Mouse (Mus musculus) T-helper 2 cell (primary cell): ENCODE measurements around the gene Armt1.
"Not testable (repeated sequence)": the region's sequence is repeated elsewhere in the genome, so short reads cannot be mapped to it uniquely, and the experiment has no call there.

Source experiments
- in situ Hi-C: fragments of 300-600 bp; cut with MboI, MseI; formaldehyde crosslinking; loops from one replicate; pipeline ENCODE4 v1.15.1; 2025; ENCODE audit warnings: high pct_unique_total_duplicates

Gene Armt1

DNA sequence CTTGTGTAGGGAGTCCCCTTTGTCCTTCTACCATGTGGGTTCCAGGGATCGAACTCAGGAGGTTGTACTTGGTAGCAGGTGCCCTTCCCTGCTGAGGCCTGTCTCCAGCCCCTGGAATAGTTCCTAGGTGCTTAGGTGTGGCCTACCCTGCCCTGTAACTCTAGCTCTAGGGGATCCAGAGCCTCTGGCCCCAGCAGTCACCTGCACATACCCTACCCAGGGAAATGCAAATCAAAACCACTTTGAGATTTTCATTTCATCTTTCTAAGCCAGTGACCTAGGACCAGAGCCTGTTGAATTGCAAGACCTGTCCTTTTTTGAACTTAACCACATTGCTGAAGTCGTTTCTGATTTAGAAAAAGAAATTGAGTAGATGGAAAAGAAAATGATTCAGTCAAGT, 1.6 kb downstream of the Armt1 start:
- in situ Hi-C loops: not testable (repeated sequence)

DNA sequence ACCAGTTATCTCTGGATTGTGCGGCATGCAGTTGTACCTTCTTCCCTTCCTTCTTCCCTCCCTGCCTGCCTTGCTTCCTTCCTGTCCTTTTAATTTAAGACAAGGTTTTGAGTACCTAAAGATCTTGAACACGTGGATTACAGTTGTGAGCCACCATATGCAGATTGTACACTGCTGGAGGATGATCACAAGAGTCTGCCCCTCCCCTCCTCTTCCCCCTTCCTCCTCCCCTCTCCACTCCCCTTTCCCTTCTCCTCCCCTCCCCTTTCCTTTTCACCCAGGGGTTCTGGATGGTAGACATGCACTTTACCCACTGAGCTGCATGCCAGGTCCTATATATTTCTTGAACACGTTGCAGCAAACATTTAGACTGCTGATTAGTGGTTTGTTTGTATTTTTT, 3.1 kb downstream of the Armt1 start:
- in situ Hi-C loops: loop anchor here (5.0 kb wide), 1 partner anchor 38 kb away; no protein-coding TSS in a partner anchor

DNA sequence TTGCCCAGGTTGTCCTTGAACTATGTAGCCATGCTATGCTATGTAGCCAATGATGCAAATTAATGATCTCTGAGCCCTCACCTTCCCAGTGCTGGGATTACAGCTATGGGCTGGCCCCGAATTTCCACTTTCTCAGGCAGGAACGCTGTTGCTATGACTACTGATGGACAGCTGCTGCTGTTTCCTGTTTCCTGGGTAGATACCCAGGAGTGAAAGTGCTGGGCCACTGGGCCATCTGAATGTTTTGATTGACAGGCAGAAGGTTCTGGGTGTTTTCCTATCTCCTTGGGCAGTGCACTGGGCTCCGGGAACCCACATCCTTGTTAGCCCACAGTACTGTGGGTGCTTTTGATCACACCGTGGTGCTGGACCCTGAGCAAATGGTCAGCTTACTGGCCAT, 24.1 kb downstream of the Armt1 start:
- in situ Hi-C loops: no loop called here

DNA sequence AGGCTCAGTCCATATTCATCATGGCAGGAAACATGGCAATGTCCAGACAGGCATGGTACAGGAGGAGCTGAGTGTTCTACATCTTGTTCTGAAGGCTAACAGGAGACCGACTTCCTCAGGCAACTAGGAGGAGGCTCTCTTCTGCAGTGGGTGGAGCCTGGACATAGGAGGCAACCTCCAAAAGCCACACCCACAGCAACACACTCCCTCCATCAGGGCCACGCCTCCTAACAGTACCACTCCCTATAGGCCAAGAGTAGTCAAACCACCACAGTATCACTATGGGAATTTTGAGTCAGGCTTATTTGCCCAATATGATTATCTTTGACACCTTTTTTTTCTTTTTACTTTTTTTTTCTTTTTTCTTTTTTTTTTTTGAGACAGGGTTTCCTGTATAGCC, 27.9 kb downstream of the Armt1 start:
- in situ Hi-C loops: no loop called here

DNA sequence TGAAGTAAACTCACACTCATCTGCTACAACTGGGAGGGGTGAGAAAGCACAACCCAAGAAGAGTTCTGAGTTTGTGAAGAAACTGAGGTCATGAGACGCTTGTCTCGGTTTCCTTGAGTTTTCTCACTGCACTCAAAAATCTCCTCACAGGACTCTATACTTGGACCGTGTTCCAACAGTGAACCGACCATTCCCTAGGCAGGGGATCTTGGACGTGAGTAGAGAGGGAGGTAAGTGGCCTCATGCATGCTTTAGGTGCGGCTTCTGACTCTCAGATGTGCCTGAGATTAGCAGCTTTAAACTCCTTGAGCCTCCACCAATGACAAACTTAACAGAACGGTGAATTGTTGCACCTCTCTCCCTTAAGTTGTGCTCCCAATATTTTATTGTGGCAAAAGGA, 33.5 kb downstream of the Armt1 start:
- in situ Hi-C loops: no loop called here

DNA sequence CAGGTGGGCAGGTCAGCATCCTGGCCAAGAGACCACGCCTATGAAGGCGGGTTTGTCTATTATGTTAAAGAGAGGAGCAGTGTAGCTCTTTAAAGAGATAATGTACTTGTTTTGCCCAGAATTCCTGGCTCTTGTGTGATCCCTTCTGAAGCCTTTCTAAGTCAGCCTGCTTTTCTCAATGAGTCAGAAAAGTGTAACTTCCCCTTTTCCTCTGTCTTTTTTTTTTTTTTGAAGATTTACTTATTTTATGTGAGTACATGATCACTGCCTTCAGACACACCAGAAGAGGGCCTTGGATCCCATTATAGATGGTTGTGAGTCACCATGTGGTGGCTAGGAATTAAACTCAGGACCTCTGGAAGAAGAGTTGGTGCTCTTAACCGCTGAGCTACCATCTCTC, 37.1 kb downstream of the Armt1 start:
- in situ Hi-C loops: no loop called here

DNA sequence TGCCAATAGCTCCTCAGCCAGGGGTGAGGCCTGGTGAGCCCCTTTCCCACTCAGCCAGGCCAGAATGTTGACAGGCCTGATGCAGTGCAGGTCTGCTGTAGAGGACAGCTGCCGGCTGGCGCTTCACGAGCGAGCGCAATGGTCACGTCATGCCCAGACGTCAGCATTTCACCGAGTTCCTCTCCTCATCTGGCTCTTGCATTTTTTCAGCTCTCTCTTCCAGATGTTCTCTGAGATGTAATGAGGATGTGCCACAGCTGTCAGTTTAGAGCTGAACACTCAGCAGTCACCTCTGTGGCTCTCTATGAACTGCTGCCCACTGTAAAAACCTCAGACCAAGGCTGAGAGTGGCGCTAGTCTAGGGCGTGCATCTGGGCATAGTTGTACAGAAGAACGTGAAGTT, 41.3 kb downstream of the Armt1 start:
- in situ Hi-C loops: no loop called here

DNA sequence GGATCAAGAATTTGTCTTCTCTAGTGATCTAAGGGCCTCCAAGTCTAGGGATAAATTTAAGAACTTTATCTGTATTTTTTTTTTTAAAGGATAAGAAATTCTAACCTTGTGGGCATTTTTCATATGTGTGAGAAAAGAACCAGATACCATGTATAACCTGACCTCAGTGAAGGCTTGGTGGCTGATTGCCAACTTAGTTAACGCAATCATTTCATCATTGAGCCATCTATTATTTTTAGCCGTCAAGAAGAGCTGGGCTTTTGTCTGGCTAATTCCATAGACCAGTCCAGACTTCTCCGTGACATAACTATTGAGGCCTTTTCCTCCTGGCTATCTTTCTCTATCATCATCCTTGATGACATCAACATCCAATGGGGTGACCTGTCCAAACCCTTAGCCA, 43.2 kb downstream of the Armt1 start:
- in situ Hi-C loops: no loop called here

DNA sequence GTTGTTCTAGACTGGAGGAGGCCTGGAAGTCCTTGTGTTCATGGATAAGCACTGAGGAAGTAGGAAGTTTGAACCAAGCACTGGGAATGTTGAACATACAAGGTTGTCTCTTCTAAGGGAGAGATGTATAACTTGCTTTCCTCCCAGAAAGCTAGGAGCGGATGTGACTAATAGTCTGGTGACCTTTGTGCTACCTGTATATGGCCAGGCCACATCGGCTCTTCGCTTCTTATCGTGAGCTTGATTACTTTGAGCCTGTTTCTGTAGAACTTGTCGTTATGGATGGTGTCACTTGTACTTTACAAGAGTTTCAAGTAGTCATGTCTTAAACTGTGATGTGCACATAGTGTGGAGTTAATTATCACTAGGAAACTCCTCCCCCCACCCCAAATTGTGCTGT, 44.3 kb downstream of the Armt1 start:
- in situ Hi-C loops: no loop called here

DNA sequence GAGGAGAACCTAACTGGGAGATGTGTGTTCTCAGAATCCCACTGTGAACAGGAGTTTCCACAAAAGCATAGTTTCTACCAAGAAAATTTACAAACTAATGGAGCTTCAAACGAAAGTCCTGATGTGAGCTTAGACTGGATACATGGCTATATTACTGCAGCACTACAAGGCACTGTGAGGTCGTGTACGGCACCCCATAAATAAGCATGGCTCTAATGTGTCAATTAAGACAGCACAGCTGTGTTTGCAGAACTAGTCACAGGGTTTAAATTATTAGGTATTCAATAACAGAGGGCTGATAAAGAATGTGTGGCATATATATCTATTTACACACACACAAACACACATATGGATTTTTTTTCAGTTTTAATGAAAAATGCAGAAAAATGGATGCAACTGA, 48.7 kb downstream of the Armt1 start:
- in situ Hi-C loops: no loop called here

DNA sequence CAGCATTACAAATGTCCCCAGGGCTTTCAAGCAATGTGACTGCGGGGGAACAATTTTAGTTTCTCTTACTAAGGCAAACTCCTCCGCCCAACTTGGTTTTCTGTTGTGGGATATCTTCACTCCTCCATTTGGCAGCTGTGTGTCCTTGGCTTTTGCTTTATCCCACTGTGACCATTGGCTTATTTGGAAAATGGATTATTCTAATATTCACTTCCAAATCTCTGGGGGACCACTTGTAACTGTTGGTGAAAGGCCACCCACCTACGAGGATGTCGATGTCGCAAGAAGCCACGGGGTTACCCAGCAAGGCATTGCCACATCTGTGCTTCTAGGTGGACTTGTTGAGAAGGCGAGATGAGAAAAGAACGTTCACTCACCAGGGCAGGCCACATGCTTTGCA, 49.4 kb downstream of the Armt1 start:
- in situ Hi-C loops: no loop called here

DNA sequence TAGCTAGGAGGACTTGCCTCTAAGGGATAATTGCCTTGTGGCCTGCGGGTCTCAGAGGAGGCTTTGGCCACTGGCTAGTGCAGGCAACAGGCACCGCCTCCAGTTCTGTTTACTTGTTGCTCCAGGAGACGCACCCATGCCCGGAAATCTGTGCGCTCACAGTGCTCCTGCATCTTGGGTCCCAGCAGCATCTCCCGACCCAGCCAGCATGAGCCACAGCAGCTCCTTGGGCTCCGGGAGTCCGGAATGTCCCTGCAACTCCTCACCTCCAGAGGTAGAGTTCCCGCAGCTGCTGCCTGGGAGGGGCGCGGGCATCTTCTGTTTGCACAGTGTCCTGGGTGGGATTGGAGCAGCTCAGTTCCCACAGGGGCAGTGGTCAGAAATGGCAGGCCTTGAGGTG, 50.1 kb downstream of the Armt1 start, which contains the start of gene Ccdc170:
Gene Ccdc170, plus strand, starts transcription at position 148 of the 400 bp plus-strand sequence.
- in situ Hi-C loops: no loop called here

DNA sequence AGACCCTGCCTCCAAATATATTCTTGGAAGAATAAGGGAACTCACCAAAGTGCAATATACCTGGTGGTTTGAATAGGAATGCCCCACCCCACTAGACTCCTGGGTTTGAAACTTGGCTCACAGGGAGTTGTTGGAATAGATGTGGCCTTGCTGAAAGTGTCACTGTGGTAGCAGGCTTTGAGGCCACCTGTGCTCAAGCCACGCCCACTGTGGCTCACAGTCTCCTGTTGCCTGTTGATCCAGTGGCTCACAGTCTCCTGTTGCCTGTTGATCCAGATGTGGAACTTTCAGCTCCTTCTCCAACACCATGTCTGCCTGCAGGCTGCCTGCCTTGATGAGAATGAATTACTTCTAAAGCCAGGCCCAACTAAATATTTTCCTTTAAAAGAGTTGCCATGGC, 51.6 kb downstream of the Armt1 start:
- in situ Hi-C loops: no loop called here

DNA sequence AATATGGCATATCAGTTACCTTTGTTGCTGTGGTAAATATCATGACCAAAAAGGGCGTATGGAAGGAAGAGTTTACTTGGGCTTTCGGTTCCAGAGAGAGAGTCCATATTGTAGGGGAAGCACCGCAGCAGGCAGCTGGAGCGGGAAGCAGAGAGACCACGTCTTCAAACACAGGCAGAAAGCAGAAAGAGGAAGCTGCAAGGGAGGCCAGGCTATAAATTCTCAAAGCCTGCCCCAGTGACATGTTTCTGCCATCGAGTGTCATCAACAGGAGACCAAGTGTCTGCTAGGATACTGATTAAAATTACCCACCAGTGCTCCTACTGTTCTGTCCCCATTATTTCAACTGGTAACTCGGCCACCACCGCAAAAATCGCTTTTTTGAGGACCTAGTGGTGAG, 52.7 kb downstream of the Armt1 start:
- in situ Hi-C loops: no loop called here

DNA sequence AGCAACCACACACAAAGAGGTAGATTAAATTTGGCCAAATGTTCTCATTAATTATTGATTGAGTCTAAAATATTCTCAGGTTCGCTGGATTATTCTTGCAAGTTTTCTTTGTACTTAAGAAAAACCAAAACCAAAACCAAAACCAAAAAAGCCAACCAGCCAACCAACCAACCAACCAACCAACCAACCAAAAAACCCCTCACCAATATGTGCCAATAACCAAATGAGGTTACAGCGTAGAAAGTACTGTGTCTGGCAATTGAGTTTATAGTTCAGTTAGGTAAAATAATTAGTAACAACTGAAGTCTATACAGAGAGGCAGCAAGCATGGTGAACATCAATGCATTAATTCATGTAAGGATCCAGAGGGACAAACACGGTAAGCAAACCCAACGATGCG, 57.6 kb downstream of the Armt1 start:
- in situ Hi-C loops: no loop called here

DNA sequence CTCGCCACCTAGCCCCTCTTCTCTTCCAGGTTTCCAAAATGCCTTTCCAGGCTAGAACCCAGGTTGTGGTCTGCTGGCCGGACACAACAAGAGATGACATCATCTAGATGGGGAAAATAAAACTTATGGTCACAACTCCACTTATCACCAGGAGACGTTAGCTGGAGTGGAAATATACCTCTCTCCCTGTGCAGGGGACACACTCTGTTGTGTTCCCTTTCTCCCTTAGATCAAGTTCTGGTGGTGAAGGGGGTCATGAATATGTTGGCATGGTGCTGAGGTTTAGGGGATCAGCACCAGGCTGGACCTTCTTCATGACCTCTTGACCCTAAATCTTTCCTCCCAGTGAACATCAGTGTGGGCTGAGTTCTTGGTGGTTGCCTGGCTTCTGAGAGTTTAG, 59.0 kb downstream of the Armt1 start:
- in situ Hi-C loops: no loop called here

DNA sequence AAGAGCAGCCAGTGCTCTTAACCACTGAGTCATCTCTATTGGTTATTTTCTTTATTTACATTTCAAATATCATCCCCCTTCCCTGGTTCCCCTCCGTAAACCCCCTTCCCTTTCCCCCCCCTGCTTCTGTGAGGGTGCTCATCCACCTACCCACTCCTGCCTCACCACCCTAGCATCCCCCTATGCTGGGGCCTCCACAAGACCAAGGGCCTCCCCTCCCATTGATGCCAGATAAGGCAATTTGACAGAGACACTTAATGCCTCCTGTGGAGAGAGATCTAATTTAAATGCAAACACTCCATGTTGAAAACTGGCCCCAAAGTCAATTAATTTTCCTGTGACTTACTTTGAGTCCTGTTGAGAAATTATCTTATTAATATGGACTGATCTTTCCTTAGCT, 59.8 kb downstream of the Armt1 start:
- in situ Hi-C loops: no loop called here

DNA sequence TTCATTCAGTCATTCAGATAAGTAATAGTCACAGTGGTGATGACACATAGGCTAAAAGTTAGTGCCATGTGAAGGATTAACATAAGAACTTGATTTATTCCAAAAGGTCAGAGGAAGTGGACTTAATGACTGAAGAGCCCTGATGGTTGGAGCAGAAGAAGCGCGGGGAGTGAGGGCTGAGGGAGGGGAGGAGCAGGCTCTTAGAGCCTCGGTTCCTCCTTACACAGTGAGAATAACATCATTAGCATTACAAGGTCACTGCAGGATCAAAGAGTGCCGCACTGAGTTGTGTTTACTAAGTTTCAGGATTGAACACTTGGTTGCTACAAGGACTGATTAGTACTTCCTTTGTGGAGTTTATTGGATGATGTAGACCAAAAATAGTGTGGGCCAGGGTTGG, 60.6 kb downstream of the Armt1 start:
- in situ Hi-C loops: no loop called here

DNA sequence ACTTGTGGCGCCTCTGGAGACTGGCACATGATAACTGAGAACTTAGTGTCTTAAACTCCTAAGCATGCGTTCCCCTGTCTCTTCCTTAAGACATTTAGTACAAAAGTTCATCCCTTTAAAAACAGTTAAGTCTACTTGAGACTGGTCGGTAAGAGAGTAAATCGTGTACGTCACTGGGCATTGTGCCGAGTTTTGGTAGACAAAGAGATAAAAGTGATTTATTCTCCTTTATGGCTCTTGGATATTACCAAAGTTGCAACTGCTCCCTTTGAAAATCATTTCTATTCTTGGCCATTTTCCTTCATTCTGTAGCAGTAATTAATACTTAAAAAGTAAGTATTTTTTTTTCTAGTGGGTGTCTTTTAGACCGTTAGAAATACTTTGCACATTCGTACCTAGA, 71.0 kb downstream of the Armt1 start:
- in situ Hi-C loops: no loop called here
